Mouse (Mus musculus): ENCODE results near the gene Cdh15.

Cdh15 gene

DNA sequence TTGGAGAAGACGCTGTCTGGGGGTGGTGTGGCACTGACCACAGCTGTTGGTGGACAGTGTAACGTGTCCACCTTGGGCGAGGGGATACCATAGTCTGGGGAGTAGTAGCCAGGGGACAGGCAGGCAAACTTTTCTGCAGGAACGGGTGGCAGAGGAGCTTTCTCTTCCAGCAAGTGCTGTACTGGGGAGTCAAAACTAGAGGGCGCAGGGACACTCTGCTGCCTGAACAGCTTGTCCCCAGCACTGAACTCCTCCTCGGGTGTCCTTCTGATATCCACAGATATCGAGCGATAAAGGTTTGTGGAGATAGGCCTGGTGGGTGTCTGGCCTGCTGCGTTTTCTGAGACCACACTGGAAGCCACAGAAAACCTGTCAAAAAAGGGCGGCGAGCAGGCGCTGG is 43.7 kb downstream of the Cdh15 start:
- DNase-seq (ENCODE audit: low spot score in 2 of 2): no peak

DNA sequence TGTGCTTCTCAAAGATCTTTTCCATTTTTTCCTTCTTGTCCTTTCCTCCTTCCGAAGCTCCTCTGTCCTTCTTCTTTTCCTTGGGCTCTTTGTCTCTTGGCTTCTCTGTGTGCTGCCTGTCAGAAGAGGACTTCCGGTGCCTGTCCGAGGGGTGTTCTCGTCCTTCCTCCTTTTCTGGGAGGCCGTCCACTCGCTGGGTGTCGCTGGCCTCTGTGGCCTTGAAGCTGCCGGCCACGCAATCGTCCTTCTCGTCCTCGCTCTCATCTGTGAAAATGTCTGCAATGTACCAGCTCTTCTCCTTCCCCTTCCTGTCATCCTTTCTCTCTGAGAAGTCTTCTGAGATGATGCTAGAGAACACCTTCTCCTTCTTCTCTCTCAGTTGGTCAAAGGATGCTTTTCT is 45.7 kb downstream of the Cdh15 start:
- no peak for DNase-seq (ENCODE audit: low spot score in 2 of 2)

DNA sequence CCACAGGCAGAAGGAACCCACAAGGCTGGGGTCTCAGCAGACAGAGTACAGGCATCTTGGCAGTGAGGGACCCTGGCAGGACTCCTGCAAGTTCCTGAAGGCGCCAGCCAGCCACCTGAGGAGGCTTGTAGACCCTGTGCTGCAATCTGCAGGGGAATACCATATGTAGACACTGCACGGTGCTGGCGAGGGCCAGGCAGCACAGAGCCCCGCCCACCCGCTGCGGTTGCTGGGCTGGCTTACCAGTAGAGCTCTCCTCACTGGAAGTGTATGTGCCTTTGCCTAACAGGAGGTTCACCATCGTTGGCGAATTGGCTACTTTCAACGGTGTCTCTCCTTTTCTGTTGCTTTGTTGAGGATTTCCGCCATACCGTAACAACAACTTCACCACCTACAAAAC is 48.6 kb downstream of the Cdh15 start:
- no peak for DNase-seq (ENCODE audit: low spot score in 2 of 2)

DNA sequence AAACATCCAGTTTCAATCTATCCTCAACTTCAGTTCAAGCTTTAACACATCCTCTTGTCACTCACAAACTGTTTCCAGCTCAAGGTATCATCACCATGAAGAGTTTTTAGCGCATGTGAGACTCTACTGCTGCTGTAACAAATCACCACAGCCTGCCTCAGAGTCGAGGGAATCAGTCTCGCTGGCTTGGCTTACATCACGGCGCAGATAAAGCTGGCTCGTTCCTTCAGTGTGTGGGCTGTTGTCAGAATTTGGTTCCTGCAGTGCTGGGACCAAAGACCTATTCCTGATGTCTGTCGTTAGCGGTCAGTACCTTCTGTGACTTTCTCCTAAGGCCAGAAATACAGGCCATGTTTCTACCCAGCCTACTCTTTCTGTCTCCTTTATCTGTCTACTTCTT is 49.4 kb downstream of the Cdh15 start:
- no peak for DNase-seq (ENCODE audit: low spot score in 2 of 2)

DNA sequence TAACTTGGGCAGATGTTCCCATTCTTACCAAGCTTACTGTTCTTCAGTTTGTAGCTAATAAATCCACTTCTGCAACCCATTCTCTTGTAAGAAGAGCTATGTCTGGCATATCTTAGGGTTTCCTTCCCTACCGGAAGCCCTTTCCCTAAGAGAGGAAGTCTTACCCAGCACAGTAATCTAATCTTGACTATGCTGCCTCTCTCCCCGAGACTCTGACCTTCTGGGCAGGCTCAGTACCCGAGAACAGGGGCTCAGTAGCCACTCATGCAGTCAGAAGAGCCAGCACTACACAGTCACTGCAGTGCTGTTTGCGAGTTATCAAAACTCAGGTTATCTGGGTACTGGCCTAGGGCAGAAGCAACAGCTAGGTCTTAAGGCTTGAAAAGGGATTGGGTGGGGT is 50.3 kb downstream of the Cdh15 start:
- no peak for DNase-seq (ENCODE audit: low spot score in 2 of 2)

DNA sequence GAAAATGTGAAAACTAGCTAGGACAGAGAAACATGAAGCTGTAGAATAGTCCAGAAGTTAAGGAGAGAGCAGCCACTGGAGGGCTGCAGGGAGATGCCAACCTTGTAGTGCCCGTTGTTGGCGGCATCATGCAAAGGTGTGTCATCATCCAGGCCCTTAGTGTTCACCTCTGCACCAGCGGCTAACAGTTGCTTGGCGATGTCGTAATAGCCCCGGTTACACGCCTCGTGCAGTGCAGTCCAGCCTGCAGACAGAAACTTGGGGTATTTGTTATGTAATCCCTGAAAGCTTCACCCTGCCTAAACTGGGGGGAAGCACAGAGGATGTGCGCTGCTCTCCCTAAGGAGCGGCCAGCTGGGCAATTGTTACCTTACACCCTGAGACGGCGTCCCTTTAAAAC is 50.7 kb downstream of the Cdh15 start:
- DNase-seq (ENCODE audit: low spot score in 2 of 2): no peak

DNA sequence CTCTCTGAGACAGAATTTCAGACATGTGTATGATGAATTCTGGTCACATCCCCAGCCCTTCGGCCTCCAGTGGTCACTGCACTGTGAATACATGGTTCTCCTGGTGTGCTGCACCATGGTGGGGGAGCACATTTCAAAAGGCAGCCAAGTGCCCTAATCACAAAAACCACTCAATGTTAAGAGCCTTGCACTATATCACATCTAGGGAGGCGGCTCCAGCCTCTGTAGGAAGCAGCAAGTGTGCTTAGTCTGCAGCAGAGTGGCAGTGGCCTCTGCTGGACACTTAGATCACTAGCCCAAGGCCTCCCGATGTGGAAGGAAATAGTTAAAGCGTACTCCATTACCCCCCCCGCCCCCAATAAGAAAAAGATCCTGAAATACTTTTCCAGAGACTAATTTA is 51.3 kb downstream of the Cdh15 start:
- no peak for DNase-seq (ENCODE audit: low spot score in 2 of 2)

- no peak for DNase-seq (ENCODE audit: low spot score in 2 of 2)
Observed at GRCm38 (mm10) chr8:122901476-122901875, 53.7 kb downstream of the Cdh15 start.

- DNase-seq (ENCODE audit: low spot score in 2 of 2): no peak
Observed at GRCm38 (mm10) chr8:122901892-122902515, 54.2 kb downstream of the Cdh15 start.

DNA sequence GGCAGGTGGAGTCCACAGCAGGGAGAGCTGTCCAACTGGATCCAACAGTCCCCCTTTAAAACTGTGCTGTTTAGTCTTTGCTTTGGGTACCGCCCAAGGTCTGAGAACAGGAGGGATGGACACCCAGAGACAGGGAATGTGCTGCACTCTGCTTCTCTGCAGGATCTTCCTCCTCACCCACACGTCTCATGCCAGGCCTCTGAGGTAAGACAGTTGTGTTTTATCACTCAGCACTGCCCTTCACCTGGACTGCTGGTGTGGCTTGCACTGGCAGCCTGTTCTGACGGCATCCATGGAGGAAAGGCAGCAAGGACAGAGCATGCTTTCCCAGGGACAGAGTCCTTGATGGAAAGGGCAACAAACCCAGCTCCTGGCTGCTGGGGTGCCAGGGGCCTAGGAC is 54.8 kb downstream of the Cdh15 start:
- DNase-seq (ENCODE audit: low spot score in 2 of 2): no peak

- DNase-seq (ENCODE audit: low spot score in 2 of 2): no peak
Observed at GRCm38 (mm10) chr8:122903002-122903401, 55.2 kb downstream of the Cdh15 start.

DNA sequence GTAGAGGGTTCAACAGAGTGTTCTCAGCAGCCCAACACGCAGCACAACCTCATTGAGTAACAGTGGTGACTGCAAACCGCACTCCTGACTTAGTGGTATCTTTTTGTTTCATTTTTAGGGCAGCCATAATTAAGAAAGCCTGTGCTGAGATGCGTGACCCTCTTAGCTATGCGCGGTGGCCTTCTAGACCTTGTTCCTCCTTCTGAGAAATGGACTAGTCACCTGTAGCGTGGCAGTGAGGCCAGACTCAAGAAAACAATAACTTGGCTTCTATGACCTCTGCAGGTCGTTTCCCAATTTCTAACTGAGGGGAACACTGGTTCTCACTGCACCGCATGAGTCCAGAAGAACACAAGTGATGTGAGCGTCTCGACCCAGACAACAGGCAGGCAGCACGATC is 56.7 kb downstream of the Cdh15 start:
- DNase-seq (ENCODE audit: low spot score in 2 of 2): no peak

DNA sequence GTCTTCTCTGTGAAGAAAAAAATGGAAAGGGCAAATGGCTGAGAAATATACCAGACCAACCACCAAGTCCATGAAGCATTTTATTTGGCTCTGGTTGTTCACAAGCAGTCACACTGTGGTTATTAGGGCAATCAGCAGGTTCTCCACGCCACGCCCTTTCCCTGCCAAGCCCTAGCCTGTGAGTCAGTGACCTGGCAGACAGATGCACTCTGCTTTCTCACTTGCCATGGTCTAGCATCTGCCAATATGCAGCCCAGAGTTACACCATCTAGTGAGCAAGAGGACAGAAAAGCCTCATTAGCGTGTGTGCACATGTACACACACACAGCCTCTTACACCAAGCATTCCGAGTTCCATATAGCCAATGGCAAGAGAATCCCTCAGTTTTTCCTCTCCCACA is 57.6 kb downstream of the Cdh15 start:
- no peak for DNase-seq (ENCODE audit: low spot score in 2 of 2)

- peak; percentile 58 to 81 for DNase-seq (ENCODE audit: low spot score in 2 of 2)
Observed at GRCm38 (mm10) chr8:122906463-122907021, 58.8 kb downstream of the Cdh15 start.

GRCm38 (mm10) chr8:122912150-122912549 is 64.4 kb downstream of the Cdh15 start:
- no peak for DNase-seq (ENCODE audit: low spot score in 2 of 2)

DNA sequence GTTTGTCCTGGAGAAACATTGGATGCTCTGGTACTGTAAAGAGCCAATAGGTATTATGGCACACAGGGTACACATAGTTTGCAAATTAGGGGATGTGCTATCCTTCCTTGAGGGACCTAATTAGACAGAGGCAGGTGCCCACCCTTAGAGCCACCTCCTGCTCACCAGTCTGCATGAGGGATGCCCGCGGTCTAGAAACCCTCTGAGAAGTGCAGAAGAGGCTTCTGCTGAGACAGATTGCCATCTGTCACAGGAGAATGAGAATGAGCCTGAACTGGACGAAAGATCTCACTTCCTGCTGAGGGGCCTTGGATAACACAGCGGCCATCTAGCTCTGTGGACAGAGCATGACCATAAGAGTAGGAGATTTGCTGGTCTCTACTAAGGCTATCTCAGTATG is 65.1 kb downstream of the Cdh15 start:
- no peak for DNase-seq (ENCODE audit: low spot score in 2 of 2)

DNA sequence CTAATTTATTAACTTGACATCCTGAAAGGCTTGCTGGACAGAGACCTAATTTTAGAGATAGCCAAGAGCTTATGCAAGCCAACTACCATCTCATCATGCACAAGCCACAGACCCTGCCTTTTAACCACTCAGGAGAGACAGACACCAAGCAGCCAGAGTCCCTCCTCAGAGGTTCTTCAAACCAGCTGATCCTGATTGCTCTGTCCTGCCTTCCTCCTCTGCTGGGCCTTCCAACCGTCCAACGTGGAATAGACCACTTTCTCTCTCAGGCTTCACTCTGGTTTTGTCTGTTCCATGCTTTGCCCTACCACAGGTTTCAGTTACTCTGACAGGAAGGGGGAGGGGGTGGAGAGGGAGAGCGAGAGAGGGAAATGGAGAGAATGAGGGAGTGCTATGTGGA is 69.0 kb downstream of the Cdh15 start:
- no peak for DNase-seq (ENCODE audit: low spot score in 2 of 2)
